Mouse (Mus musculus): ENCODE measurements at regions not wholly inside any gene's neighbourhood (a gene's known extent, or its start where the extent isn't known, plus 50 kb on each side); places are given as distances from the start of the nearest gene placed in this dataset.

GRCm38 (mm10) chr16:25201094-25201770, 85.4 kb upstream of the Tprg start:
- no peak for TF ChIP-seq EP300 (optimal IDR thresholded peaks at IDR 0.05)
- TF ChIP-seq CTCF (IDR thresholded peaks at IDR 0.05; ENCODE audit: low read depth) = no peak
